Mouse (Mus musculus) mature B cell (primary cell): Measurements from ENCODE around the gene Slc25a25.
"Not testable (repeated sequence)": the region's sequence is repeated elsewhere in the genome, so short reads cannot be mapped to it uniquely, and the experiment has no call there.

ENCODE experiments used
- in situ Hi-C: fragments of 300-500 bp; cut with MboI; formaldehyde crosslinking; loops from 2 replicates; pipeline ENCODE4 v1.14.3; 2019

The Slc25a25 gene

DNA sequence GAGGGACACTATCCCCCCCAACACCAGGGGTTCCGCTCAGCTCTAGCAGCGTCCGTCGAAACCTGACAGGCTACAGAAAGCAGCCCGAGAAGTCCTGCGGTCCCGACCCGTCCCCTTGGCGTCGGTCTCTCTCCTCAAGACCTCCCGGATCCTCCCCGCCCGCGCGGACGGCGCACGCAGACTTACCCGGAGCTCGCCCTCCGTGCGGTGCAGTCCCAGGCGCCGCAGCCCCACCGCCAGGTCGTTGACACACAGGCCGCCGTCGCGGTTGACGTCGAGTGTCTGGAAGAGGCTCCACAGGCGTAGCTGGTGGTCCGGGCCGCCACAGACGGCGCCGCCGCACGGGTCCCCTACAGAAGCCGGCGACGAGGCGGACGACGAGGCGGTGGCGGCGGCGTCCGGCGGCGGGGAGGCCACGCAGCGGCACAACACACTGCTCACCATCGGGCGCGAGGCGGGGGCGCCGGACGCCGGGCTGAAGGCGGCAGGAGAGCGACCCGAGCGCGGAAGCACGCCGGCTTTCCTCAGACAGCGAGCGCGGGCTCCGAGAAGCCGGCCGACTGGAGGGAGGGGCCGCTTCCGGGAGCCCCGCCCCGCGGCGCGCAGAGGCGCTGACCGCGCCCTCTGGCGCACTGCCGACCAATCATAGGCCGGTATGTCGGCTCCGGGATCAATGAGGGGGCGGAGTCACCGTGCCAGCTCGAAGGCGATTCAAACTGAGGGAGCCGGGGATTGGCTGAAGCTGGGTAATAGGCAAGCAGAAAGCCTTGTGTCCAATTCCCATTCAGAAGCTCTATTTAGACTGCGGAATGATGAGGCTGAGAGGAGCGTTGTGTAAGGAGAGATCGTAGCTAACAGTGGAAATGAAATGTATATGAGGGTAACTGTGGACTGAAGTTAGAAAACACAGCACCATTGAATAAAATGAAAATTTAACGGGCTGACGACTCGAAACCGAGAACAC is at the start of gene Slc25a25:
Gene Slc25a25, minus strand, starts transcription at position 565 of the 964 bp plus-strand sequence.
- in situ Hi-C loops = no loop called here

DNA sequence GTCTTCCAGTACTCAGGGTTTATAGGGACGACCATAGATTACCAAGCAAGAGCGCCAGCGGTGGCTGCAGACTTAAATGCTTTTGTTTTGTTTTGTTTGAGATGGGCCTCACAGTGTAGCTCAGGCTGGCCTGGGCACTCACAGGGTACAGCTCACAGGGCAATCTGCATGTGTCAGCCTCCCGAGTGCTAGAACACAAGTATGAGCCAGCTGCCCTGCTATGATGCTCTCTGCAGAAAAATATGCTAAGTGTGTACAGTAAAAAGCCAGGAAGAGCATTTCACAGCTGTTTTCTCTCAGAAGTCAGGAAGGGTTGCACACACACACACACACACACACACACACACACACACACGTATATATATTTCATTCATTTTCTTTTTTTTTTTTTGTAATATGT is 49.2 kb upstream of the Slc25a25 start:
- in situ Hi-C loops = no loop called here

DNA sequence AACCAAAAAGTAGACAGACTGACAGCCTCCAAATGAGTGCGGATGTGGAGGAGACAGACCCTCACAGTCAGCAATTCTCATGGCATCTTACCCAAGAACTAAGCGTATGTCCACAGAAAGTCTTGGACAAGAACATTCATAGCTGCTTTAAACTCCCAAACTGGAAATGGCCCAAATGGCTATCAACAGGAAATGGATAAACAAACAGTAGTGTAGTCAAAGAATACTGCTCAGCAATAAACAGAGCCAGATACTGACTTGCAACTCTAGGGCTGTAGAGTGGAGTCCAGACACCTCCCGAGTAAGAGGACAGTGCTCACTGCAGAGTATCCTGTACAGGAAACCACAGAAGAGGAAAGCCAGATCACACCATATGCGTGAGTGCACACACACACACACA is 48.1 kb upstream of the Slc25a25 start:
- in situ Hi-C loops = no loop called here

DNA sequence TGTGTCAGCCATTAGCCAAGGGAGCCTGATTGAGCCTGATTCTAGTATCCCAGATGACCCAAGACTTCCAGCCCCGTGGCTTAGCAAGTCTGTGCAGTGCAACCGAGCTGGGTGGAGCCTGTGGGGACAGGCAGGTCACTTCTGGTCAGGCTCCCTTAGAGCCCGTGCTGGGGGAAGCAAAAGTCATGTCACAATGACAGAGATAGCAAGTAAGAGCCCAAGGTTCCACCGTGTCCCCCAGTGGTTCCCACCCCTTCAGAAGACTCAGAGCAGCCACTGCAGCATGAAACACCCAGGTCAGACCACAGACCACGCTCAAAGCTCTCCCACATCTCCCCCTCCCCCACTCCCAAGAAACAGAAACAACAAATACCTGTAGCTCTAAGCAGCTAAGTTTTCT is 44.9 kb upstream of the Slc25a25 start:
- in situ Hi-C loops = no loop called here

DNA sequence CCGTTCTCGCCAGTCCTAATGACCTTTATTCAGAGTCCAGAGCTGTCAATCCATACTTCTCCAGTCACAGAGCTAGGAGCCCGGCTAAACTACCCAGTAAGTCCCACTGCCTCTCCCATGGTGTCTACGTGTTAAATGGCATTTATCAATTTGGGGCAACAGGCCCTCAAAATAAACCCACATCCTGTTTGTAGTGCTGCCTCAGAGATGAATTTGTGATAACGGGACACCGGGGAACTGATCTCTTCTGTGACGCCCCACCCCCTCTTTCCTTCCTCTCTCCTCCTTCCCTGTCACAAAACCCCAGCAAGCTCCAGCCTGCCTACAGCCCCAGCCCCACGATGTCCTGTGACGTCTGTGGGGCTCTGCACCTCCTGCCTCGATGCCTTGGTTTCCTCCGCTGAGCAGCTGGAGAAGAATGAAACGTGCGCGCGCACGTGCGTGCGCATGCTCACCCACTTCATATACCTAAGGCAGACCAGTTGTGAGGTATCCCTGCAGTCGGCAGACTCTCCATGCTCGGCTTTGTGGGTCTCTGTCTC is 44.0 kb upstream of the Slc25a25 start:
- in situ Hi-C loops = no loop called here

DNA sequence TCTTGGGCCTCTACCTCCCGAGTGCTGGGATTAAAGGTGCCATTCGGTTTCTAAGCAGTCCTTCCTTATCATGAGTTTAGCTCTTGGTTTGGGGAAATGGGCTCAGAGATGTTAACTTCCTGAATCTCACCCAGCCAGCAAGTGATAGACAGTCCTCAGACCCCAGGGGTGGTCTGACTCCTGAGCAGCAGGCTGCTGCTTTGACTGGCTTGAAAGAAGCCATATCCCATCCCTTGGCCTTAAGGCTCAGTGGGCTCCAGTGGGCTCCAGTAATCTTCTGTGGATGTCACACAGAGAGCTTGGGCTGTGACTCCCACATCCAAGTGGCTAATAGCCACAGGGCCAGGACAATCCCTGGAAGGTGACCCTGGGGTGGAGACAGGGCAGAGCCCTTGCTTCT is 43.3 kb upstream of the Slc25a25 start:
- in situ Hi-C loops = loop anchor here (5.0 kb wide), 1 partner anchor 78 kb away; the partner anchor contains the start of genes Dpm2 and Pip5kl1

DNA sequence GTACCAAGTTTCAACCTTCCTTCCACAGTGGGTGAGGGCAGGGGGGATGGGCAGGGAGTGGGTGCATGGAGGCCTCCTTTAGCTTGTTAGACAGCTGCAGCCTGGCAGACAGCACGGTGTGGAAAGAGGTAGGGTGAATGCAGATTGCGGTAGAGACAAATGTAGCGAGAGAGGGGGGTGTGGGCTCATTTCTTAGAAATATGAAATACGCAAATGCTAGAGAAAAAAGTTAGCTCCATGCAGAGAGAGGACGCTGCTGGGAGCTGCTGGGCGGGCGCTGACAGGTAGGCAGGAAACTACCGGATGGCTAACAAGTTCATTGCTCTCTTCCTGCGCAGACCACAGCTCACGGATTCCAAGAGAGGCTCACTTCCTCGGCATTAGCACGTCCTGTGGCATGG is 42.1 kb upstream of the Slc25a25 start:
- in situ Hi-C loops = loop anchor here (5.0 kb wide), 1 partner anchor 79 kb away; the partner anchor contains the start of genes Dpm2 and Pip5kl1

DNA sequence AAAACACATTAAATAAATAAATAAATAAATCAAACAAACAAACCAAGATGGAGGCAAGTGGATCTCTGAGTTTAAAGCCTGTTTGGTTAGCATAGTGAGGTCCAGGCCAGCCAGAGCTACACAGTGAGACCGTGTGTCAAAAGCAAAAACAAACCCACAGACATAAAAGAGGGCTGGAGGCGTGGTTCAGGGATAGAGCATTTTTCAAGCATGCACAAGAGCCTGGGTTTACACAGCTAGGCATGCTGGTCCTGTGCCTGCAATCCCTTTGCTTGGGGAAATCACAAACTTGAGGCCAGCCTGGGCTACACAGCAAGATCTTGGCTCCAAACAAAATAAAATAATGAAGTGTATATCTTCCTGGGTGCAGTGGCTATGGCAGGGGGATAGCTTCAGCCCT is 41.4 kb upstream of the Slc25a25 start:
- in situ Hi-C loops = loop anchor here (5.0 kb wide), 1 partner anchor 80 kb away; the partner anchor contains the start of genes Dpm2 and Pip5kl1

DNA sequence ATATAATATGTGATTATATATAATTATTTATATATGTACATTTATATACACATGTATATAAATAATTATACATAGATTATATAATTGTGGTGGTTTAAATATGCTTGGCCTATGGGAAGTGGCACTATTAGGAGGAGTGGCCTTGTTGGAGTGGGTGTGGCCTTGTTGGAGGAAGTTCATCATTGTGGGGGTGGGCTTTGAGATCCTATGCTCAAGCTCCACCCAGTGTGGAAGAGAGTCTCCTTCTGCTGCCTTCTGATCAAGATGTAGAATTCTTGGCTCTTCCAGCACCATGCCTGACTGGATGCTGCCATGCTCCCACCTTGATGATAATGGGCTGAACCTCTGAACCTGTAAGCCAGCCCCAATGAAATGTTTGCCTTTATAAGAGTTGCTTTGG is 39.5 kb upstream of the Slc25a25 start:
- in situ Hi-C loops = loop anchor here (5.0 kb wide), 1 partner anchor 82 kb away; the partner anchor contains the start of genes Dpm2 and Pip5kl1

DNA sequence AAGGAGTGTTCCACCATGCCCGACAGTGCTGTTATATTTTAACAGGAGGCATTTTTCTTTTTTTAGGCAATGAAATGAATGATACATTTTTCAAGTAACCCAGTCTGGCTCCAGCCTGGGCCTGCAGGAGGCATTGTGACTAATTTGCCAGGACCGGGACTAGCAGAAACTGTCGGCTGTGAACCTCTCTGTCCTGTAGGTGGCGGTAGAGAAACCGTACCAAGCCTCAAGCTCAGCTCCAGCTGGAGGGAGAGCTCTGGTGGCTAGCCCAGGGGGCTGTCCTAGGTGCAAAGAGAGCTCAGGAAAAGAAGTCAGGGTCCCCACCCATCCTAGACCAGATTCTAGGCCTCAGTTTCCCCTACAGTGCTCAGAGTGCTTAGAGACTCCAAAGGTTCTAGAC is 37.4 kb upstream of the Slc25a25 start:
- in situ Hi-C loops = no loop called here

DNA sequence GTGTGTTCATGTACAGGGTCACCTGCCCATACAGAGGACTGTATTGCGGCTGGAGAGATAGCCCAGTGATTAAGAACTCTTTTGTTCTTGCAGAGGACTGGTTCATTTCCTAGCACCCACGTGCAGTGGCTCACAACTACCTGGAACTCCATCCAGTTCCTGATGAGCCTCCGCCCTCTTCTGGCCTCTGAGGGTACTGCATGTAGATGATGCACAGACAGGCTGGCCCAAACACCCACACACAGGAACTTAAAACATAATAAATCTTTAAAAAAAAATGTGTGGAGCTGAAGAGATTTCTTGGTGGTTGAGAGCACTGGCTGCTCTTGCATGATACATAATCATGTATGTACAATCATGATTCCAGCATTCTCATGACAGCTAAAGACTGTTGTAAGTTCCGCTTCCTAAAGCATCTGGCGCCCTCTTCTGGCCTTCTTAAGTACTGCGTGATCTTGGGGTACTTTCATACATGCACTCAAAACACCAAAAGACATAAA is 35.9 kb upstream of the Slc25a25 start:
- in situ Hi-C loops = no loop called here

DNA sequence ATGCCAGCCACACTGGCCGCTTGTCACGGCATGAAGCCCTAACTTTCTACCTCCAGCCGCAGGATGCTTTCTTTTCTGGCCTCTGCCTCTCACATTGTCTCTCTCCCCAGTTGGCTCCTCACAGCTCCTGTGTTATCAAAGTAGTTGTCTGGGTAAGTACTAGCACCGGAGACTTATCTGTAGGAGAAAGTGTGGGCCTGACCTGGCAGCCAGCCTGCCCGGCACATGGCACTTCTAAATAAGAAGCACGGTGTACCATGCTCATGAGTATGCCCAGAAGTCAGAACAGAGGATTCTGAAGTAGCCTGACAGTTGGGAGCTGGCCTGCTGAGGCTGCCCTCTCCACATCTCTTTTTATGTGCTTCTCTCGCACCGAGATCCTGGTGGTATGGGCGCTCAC is 34.9 kb upstream of the Slc25a25 start:
- in situ Hi-C loops = no loop called here

DNA sequence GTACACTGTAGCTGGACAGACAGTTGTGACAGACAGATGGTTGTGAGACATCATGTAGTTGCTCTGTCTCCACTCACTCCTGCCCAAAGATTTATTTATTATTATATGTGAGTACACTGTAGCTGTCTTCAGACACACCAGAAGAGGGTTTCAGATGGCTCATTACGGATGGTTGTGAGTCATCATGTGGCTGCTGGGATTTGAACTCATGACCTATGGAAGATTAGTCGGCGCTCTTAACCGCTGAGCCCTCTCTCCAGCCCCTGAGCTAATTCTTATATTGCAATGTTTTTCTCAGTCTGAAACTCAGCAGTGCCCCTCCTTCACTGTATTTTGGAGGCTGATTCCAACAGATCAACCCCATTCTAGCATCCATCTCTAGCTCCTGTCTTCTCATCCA is 34.5 kb upstream of the Slc25a25 start:
- in situ Hi-C loops = no loop called here

DNA sequence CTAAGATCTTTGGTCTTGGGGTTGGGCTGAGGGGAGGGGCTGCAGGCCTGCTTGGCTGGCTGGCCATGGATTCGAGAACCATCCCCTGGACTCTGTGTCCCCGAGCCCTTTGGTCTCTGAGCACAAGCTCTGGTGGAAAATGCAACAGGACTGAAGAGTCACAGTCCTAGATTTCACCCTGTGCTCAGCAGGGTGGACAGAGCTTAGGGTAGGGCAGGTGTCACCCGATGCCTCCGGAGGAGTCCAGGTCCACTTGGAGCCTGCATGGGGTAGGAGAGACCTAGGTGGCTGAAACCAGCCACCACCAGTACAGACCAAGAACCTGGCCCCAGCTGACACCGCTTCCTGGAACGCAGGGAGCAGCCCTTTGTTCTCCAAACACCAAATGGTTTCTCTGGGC is 33.7 kb upstream of the Slc25a25 start:
- in situ Hi-C loops = no loop called here

DNA sequence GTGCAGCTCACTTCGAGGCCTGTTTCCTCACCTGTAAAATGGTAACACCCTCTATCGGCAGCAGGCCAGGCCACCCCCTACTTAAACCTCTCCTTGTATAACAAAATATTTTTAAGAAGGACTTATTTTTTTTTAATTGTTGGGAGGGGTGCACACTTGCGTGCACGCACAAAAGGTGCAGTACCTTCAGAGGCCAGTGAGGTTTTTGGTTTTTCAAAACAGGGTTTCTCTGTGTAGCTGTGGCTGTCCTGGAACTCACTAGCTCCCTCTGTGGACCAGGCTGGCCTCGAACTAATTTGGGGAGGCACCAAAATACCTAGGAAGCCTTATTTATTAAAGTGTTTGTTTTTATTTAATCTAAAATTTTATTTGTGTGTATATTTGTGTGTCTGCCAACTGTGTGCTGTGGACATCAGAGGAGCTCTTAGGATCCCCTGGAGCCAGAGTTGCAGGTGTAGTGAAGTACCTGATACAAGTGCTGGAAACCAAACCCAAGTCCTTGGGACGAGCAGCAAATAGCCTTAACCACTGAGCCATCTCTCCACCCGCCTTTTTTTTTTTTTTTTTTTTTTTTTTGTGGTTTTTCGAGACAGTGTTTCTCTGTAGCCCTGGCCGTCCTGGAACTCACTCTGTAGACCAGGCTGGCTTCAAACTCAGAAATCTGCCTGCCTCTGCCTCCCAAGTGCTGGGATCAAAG is 32.1 kb upstream of the Slc25a25 start:
- in situ Hi-C loops = no loop called here

DNA sequence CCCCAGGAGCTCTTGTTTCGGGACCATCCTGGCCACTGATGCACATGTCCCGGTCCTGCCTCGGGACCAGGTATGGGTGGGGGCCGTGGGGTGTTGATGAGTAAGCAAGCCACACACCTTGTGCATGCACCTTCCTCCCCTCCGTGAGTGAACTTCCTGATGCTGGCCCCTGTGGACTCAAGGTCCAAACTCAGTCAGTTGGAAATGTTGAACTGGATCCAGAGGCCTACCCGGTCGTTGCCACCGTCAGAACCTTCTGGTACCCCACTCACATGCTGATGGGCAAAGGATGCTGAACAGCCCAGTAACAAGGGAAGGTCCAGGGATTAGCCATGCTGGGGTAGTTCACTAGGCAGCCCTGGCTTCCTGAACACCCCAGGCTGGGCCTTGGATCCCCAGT is 31.1 kb upstream of the Slc25a25 start:
- in situ Hi-C loops = no loop called here

DNA sequence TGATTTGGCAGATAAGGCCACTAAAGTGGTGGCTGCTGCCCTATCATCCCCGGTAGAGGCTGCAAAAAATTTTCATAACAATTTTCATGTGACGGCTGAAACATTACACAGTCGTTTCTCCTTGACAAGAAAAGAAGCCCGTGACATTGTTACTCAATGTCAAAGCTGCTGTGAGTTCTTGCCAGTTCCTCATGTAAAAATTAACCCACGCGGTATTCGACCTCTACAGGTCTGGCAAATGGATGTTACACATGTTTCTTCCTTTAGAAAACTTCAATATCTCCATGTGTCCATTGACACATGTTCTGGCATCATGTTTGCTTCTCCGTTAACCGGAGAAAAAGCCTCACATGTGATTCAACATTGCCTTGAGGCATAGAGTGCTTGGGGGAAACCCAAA is 24.1 kb upstream of the Slc25a25 start:
- in situ Hi-C loops = not testable (repeated sequence)

DNA sequence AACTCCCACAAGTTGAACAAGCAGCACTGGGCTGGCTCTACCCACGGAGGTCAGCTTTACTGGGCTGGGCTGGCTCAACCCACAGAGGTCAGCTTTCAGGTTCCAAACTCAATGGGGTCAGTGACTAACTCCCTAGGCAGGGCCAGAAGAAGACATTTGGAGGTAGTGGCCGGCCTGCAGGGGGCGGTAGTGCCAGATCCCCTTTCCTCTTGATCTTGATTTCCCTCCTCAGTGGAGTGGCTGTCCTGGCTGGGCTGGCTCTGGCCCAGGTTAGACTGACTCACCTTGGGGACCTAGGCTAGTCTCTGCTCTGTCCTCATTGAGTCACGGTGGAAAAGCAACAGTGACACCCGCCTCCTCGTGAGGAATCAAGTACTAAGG is 20.4 kb upstream of the Slc25a25 start:
- in situ Hi-C loops = no loop called here

DNA sequence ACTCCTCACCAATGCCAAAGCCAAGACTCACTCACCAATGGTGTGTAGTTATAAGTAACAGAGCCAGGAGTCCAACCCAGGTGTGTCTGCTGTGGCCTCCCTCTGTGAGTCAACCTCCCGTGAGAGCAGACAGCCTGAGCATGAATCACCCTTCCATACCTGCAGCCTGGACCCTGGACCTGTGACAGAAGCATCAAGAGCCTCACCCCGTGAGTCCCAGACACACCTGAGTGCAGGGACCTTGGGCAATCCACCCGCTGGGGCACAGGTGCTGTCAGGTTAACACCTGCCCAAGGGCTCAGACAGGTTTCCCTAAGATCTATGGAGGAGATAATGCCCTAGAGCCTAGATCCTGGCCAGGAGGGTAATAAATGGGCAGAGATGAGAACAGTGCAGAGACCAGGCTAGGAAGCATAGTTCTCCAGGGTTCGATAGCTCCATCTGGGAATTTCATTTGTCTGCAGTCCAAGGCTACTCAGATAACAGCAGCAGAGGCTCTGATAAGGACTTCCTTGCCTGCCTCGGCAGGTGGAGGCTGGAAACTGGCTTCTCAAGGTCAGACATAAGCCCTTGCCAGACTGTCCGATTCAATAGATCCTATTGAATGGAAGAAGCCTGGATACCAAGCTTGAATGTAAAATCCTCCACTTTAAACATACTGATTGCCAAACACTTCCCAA is 19.9 kb upstream of the Slc25a25 start:
- in situ Hi-C loops = no loop called here

DNA sequence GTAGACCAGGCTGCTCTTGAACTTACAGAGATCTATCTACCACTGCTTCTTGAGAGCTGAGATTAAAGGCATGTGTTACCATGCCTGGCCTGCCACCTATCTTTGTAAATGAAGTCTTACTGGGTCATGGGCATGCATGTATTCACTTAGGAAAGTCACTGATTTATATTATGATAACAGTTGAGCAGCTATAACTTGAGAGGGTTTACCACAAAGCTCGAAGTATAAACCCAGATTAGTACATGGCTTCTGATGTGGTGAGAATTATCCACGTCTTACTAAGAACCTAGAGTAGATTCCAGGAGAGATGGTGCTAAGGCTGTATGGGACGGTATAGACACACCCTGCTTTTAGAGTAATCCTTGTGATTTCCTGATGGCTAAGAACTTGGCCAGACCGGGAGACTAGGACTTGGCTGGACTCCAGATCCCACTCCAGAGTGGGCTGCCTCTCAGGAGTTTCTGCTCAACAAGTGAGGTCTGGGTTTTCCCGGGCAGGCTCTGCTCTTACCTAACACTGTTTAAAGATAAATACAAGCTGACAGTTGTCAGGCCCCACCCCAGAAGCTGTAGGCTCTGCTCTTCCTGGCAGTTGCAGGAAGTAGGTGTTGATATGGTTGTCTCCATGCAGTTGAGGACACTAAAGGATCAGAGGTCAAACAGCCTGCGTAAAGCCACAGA is 13.1 kb upstream of the Slc25a25 start:
- in situ Hi-C loops = no loop called here

DNA sequence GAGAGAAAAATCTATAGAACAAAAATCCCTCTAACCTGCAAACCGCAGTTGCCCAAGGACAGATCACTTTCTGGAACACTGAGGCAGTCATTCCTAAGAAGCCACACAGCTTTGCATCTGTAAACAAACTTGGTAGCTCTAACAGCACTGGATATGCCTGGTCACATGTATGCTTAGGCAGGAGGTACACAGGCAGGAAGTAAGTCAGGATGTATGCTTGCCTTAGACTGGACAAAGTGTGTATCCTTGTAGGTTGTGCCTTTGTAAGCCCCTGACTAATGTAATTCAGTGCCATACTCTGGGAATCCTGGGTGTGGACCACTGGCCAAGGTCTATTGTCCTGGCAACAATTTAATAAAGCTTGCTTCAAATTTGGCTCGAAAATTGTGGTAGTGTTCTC is 12.5 kb upstream of the Slc25a25 start:
- in situ Hi-C loops = no loop called here
